Mouse (Mus musculus): ENCODE measurements around the gene Chchd1. TPM values are rescaled to one million over a fixed set of nuclear protein-coding genes. Genes with fewer than 3 reads are reported as not detected.
"Not testable (repeated sequence)": the region's sequence is repeated elsewhere in the genome, so short reads cannot be mapped to it uniquely, and the experiment has no call there.

The Chchd1 gene
- total RNA-seq, 2 experiments from 2014 or later, result 87.0 to 104 TPM

DNA sequence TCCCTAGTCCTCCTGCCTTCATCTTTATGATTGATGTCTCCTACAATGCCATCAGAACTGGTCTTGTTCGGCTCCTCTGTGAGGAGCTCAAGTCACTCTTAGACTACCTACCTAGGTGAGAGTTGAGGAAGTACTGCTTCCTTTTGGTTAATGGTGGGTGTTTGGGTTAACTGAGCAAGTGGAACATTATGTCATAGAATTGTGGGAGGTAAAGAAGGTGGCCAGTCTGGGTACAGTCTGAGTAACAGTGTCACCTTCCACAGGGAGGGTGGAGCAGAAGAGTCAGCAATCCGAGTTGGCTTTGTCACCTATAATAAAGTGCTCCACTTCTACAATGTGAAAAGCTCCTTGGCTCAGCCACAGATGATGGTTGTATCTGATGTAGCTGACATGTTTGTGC lies 13.8 kb upstream of the Chchd1 start:
- DNase-seq, result no peak

DNA sequence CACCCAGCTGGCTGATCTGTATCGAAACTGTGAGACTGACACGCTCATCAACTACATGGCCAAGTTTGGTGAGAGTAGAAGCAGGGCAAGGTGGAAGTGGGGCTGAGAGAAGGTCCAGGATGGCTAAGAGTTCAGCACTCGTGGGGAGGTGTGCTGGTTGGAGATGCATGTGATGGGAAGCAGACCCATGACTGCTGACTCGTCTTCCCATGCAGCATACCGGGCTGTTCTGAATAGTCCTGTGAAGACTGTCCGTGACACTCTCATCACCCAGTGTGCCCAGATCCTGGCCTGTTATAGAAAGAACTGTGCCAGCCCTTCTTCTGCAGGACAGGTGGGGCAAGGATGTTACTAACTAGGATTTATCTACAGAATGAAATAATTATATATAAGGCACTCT lies 11.0 kb upstream of the Chchd1 start:
- no peak for DNase-seq

DNA sequence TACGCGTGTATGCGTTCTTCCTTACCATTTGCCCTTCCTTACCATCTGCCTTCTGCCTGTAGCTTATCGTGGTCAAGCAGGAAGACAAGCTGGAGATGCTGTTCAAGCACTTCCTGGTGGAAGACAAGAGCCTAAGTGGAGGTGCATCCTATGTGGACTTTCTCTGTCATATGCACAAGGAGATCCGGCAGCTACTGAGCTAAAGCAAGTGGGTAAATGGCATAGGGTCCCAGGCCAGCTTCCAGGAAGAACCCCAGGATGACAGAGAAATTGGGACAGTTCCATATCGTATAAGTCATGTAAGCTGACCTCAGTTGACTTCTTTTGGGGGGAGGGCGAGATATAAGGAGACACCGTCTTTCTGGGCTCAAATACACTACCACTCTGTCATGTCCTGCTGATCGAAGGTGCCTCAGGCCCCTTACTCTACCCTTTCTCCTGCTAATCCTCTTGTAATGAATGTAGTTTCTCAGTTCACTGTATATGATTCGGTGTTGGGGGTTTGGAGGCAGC lies 9.2 kb upstream of the Chchd1 start:
- no peak for DNase-seq

DNA sequence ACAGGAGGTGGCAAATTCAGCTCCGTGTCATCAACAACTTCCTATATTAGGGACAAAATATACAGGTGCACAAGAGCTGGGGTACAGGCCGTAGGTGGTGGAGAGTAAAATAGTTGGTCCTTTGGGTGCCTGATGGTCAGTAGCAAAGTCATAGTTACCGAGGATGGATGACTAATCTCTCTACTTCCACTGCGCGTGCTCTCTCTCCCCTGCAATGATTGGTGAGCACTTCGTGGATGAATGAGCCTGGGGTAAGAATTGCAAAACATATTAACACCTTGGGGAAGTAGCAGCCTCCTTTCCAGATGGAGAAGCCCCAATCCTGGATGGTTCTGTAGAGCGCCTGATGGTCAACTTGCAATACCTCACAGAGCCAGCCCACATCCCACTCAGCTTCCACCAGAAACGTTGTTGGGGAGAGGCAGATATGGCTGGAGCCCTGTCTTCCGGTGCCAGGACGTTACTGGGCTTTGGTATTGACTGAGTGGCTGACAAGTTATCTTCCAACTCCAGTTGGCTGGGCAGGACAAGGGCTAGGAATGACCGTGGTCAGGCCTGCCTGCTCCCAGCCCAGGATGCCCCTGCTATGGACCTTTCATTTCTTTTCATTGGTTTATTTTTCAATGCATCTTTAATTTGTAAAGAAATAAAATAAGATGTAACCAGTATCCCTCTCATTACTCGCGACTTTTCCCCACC lies 8.5 kb upstream of the Chchd1 start:
- DNase-seq, result peak; percentile 27

DNA sequence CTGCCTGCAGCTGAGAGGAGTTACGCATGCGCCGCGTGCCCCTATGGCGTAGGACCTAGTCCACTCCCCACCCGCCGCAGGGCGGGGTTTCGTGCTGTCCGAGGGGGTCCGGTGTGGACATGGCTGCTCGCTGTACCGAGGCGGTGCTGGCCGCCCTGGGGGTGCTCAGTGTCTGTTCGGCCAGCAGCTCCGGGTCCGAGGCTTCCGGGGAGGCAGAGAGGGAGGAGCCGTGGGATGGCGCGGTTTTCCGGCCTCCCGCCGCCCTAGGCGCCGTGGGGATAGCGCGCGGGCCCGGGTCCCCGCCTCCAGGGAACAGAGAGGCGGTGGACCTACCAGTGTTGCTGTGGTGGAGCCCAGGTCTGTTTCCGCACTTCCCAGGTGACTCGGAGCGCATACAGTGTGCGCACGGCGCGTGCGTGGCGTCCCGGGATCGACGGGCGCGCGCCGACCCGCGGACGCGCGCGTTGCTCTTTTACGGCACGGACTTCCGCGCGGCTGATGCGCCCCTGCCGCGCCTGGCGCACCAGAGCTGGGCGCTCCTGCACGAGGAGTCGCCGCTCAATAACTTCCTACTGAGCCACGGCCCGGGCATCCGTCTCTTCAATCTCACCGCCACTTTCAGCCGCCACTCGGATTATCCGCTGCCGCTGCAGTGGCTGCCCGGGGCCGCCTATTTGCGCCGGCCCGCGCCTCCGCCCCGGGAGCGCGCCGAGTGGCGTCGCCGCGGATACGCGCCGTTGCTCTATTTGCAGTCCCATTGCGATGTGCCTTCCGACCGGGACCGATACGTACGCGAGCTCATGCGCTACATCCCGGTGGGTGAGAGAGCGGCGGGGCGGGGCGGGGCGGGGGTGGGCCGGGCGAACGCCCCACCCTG lies 7.7 kb upstream of the Chchd1 start, which contains the start of gene Fut11:
TSS of gene Fut11 (plus strand) at position 85 of the 877 bp plus-strand sequence.
- DNase-seq, result peak; percentile 91

DNA sequence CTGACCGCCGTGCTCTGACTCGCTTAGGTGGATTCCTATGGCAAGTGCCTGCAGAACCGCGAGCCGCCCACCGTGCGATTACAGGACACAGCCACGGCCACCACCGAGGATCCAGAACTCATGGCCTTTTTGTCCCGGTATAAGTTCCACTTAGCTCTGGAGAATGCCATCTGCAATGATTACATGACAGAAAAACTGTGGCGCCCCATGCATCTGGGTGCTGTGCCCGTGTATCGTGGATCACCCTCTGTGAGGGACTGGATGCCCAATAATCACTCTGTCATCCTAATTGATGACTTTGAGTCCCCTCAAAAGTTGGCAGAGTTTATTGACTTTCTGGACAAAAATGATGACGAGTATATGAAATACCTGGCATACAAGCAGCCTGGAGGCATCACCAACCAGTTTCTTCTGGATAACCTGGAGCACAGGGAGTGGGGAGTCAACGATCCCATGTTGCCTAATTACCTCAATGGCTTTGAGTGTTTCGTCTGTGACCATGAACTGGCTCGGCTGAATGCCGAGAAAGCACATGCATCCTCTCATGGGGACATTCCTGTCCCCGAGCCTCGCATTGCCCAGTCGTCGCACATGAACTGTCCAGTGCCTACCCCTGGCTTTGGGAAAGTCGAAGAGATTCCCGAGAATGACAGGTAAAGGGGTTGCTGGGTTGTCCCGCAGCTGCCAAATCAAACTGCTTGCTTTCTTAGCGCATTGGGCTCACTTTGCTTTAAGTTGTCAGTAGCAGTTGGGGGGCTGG lies 6.9 kb upstream of the Chchd1 start:
- DNase-seq, result peak; percentile 29

DNA sequence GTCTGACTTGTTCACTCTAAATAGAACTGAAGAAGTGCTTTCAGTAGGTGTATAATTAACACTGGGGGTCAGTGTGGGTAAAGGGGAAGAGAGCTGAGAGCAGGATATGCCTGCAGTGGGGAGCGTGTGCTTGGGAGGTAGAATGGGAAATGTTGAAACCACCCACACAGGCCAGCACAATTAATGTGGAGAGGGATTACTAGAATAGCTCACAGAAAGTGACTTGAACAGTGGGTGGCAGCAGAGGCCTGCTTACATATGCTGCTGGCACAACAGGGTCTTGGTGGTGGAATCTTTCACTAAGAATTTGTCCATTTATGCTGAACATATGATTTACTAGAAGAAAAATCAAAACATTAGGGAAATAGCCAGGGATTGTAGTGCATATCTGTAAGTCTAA lies 5.8 kb upstream of the Chchd1 start:
- peak; percentile 66 for DNase-seq

DNA sequence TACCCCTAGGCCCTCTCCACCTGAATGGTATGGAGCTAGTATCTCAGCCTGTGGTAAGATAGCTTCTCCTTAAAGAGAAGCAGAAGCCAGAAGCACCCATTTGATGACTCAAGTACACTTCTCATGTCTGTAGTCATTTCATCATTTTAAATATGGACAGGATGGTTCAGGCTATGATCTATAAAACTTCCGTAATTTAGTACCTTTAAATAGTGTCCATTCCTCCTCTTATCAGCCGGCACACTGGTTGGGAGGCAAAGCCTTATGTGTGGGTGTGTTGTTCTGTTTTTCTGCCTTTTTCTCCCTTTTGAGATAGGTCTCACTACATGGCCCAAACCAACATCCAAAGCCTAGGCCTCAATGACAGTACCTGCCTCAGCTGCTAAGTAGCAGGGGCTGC lies 4.3 kb upstream of the Chchd1 start:
- no peak for DNase-seq

DNA sequence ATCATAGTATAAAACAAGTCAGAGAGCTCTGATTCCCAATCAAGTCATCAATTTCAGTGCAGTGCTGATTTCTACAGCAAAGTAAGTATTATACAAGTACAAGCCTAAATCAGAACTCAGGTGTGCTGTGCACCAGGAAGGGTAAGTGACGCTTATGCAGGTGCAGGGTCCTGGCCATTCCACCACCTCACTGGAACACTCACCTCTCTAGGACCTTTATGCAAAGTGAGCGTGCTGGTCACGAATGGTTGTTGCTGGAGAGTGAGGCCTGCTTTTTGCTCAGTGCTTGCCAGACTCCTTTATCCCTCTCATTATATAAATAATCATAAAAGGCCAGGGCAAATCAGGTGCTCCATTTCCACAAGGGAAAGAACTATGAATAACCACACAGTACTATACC lies 2.4 kb upstream of the Chchd1 start:
- no peak for DNase-seq

DNA sequence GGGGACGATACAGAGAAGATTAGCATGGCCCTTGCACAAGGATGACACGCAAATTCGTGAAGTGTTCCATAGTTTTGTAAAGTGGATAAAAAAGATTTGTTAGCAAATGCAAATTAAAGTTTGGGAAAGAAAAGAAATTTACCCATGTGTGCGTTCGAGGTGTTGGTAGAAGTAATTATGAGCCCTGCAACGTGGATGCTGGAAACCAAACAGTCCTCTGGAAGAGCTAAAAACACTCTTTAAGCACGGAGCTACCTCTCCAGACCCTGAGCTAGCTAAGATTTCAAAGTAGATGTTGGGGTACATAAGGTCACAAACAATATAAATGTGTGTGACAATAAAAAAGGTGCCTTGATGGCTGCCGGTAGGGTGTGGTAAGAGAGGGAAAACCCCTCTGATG lies 1.3 kb upstream of the Chchd1 start:
- no peak for DNase-seq

DNA sequence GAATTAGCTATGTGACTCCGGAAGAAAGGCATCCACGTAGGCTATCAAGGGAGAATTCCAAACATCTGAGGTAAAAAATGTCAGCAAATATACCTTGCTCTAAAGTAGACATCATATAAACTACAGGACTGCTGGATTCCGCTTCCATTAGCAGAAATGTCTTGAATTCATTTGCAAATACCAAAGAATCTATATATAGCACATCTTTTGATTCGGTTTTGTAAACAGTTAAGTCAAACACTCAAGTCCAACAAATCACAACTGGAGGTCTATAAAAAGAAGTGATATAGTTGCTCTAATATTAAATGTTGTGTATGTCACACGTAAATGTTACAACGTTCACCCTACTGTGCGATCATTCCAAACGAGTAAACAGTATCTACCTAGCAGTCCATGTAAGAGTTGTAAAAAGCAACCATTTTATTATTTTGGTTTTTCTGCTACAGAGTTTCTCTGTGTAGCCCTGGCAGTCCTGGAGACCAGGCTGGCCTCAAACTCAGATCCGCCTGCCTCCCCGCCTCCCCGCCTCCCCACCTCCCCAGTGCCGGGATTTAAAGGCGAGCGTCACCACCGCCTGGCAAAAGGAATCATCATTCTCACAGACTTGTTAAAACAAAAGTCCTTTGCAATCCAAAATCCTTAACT lies 588 bp upstream of the Chchd1 start:
- DNase-seq, result no peak

DNA sequence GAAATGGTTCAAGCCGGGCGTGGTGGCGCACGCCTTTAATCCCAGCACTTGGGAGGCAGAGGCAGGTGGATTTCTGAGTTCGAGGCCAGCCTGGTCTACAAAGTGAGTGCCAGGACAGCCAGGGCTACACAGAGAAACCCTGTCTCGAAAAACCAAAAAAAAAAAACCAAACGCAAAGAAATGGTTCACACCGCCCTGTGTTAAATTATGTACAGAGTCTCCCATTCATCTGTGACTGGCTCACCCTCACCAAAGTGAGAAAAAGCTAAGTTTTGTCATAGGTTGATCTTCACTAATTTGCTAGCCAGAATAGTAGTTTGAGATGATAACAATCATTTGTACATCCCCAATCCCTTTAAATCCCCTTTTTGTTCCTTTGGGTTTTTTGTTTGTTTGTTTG lies 655 bp downstream of the Chchd1 start:
- DNase-seq, result not testable (repeated sequence)

DNA sequence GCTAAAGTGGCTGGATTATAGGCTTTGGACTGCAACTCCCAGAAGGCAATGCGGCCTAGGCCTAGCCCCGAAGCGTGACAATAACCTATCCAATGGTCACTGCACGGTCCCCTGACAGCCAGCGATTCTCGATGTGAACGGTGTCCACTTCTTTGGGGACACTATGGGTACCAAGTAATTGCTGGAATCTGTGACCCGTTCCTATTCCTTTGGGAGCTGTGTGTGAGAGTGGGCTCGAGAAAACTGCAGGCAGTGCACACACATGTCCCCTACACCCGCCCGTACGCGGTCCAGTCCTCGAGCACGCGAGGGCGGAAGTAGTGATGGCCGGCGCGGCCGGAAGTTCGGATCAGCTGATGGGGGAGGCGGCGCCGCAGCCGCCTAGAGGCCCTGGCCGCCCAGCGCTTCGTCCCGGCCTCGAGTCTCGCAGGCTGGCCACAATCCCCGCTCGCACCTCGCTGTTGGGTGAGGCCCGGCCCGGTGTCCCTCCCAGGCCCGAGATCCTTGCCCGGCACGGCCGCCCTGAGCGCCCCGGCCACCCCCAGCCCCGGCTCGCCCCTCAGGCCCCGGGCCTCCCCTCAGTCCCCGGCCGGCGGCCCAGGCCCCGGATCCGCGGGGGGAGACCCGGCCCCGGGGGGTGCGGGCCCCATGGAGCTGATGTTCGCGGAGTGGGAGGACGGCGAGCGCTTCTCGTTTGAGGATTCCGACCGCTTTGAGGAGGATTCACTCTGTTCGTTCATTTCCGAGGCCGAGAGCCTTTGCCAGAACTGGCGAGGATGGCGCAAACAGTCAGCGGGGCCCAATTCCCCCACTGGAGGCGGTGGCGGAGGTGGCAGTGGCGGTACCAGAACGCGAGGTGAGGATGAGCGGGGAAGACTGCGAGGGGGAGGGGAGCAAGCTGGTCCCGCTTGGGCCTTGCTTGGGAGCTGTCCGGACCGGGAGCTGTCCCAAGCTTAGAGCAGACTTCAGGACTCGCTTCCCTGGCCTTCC lies 4.7 kb downstream of the Chchd1 start, which contains the start of gene Zswim8:
TSS of gene Zswim8 (plus strand) at position 352 of the 990 bp plus-strand sequence.
- DNase-seq, result peak; percentile 90

DNA sequence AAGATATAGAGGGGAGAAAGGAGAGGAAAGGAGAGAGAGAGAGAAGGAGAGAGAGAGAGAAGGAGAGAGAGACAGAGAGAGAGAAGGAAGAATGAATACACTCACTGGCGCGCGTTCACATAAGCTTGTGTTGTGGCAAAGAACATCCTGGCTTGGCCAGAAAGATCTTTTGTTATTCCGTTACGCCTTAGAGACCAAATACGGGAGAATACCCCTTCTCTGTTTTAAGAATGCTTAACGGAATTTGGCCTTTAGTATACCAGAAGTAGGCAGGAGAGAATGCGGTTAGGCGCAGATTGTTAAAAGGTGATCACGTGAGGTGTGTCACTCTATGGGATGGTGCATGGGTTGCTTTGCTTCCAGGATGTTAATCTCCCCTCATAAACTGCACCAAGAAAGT lies 5.4 kb downstream of the Chchd1 start:
- DNase-seq, result no peak

DNA sequence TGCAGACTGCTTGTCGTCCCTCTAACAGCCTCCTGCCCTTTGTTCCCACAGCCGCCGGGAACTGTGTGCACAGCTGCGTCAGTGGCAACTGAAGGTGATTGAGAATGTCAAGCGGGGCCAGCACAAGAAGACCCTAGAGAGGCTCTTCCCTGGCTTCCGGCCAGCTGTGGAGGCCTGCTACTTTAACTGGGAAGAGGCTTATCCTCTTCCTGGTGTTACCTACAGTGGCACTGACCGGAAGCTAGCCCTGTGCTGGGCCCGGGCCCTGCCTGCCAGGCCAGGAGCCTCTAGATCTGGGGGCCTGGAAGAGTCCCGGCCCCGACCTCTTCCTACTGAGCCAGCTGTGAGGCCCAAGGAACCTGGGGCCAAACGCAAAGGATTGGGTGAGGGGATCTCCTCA lies 11.0 kb downstream of the Chchd1 start:
- peak; percentile 60 for DNase-seq

DNA sequence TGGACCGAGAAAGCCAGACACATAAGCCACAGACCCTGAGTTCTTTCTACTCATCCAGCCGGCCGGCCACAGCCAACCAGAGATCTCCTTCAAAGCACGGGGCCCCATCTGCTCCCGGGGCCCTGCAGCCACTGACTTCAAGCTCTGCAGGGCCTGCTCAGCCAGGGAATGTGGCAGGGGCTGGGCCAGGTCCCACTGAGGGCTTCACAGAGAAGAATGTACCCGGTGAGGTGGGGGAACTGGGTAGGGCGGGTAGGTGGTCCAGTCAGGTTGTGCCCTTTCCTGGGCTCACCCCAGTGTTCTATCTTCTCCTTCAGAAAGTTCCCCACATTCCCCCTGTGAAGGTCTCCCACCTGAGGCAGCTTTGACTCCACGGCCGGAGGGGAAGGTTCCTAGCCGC lies 15.6 kb downstream of the Chchd1 start:
- no peak for DNase-seq

DNA sequence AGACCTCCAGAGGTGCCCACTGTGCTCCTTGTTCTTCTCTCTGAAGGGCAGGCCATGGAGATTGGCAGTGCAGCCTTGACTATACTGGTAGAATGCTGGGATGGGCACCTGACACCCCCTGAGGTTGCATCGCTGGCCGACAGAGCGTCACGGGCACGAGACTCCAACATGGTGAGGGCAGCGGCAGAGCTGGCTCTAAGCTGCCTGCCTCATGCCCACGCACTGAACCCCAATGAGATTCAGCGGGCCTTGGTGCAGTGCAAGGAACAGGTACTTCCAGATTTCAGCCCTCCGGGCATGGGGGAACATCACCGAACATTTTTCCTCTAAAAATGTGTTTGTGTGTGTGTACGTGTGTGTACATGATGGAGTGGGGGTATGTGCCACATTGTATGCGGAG lies 17.0 kb downstream of the Chchd1 start:
- no peak for DNase-seq

DNA sequence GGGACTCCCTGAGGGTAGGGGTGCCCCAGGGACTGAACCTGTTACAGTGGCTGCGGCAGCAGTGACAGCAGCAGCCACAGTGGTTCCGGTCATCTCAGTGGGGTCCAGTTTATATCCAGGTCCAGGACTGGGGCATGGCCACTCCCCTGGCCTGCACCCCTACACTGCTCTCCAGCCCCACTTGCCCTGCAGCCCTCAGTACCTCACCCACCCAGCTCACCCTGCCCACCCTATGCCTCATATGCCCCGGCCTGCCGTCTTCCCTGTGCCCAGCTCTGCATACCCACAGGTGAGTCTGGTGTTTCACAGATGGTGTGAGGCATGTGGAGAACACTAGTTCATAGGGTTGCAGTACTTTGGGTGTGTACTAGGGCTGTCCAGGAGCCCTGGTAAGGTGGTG lies 18.6 kb downstream of the Chchd1 start:
- peak; percentile 6 for DNase-seq

DNA sequence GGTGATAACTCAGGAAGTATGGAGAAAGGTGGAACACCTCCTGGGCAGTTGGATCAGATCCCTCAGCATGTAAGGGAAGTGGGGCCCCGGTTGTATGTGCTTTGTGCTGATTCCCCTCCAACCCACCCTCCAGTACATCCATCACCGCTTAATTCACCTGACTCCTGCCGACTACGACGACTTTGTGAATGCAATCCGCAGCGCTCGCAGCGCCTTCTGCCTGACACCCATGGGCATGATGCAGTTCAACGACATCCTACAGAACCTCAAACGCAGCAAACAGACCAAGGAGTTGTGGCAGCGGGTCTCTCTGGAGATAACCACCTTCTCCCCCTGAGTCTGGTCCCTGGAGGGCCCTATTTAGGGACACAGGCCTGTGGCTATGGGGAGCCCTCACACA lies 20.2 kb downstream of the Chchd1 start:
- no peak for DNase-seq

DNA sequence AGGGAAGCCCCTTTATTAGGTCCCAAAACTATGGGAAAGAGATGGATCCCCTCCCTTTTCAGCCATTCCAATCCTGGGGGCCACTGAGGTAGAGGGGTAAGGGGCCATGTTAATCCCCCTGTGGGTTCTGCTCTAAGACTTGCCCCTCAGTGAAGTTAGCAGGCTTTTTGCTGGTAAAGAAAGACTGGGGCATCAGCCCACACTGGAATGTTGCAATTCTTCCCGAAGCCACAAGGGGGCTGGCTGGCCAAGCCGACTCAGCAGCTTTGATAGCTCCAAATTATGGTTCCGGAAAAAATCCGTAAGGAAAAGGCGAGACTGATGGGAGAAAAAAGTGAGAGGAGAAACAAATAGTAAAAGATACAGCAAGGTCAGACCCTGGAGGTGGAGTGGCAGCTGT lies 21.2 kb downstream of the Chchd1 start:
- peak; percentile 79 for DNase-seq
